Mouse (Mus musculus): ENCODE measurements around the gene Nceh1. TPM values are rescaled to one million over a fixed set of nuclear protein-coding genes. Genes with fewer than 3 reads are reported as not detected.

The Nceh1 gene
- total RNA-seq, 2 experiments from 2014 or later = 105 to 113 TPM

GRCm38 (mm10) chr3:27191856-27192255 is 9.1 kb downstream of the Nceh1 start:
- DNase-seq = no peak

DNA sequence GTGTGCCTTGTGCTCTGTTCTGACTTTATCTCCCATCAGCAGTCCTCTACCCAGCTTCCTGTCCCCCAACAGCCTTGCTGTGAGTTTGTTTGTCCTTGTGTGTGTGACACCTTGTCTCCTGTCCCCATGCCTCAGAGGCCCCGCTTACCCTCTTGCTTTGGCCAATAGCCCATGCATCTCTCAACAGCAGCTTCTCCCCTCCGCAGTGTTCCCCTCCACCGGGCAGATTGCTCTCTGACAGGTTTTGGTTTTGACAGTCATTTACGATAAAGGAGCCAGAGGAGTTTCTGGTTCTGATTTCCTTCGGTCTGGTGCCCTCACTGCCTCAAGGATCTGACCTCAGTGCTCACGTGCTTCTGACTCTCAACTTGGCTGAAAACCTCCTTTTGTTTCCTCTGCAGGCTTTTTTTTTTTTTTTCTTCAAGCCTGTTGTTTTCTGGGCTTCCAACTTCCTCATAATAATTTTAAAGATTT is 11.1 kb downstream of the Nceh1 start:
- no peak for DNase-seq

- DNase-seq = no peak
These were observed 12.4 kb downstream of the Nceh1 start for GRCm38 (mm10) chr3:27195153-27195552.

DNA sequence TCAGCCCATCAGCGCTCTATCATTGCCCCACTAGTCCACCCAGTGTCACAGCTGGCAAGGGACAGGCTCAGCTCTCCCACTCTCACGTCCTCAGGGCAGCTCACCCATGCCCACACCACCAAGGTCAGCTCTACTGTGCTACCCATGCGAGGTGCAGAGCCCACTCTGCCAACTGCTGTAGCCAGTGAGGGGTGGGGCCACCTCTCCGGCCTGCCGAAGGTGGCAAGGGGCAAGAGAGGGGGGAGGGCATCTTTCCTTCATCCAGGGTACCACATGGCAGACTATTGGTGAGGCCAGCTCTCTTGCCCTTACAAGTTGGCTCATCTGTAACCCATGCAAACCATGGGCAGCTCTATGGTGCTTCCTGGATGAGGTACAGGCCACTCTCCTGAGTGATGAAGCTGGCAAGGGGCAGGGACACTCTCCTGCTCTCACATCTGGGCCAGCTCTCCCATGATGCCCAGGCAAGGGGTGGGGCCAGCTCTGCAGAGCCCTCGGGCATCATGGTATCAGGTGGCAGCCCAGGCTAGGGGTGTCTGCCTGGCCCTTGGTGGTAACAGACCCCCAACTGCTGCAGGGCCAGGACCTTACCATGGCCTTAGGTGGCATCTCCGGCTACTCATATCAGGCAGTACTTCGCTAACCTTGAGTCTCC is 12.9 kb downstream of the Nceh1 start:
- DNase-seq = no peak

GRCm38 (mm10) chr3:27196529-27196928 is 13.8 kb downstream of the Nceh1 start:
- DNase-seq = no peak

DNA sequence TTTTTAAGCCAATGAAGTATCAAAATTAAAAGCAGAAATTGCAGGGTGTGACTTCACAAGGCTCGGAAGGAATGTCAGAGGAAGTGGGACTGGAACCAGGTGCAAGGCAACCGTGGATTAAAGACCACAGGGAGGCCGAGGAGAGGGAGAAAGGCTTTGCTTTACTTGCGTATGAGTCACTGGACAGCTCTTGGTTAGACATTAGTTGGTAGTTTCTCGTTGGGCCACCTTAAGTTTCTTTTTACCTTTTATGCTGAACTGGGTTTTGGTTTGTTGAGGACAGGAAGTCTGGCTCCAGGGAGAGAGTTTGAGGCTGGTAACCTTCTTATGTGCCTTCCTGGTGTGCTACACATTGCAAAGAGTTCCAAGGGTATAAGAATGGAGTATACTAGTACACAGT is 15.1 kb downstream of the Nceh1 start:
- DNase-seq = no peak

GRCm38 (mm10) chr3:27199120-27199519 is 16.4 kb downstream of the Nceh1 start:
- DNase-seq = no peak

DNA sequence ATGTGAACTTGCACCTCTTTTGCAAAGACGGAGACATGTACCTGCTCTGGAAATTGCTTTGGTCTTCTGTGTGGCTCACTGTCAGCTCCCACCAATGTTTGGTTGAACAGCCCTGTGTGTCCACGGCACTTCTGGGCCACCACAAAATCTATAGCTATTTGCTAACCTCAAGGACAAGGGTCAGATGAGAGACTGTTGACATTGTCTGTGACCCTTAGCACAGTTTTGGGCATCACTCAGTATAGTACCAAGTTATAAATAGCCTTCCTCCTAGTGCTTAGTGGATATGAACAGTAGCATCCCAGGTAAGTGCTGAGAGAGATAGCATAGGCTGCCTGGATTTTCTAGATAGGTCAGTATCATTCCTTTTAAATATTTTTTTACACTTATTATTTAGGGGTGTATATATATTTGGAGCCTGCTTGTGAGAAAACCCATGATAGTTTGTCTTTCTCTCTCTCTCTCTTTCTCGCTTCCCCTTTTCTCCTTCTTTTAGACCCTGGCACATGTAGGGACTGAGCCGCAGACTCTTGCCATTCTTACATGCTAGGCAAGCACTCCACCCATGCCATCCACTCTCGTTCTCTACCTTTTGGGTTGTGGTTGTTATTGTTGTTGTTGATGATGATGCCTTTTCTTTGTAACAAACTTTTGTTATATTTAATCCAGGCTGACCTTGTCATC is 19.1 kb downstream of the Nceh1 start:
- DNase-seq = no peak

GRCm38 (mm10) chr3:27205068-27205467 is 22.3 kb downstream of the Nceh1 start:
- no peak for DNase-seq

- DNase-seq = no peak
These were observed 22.9 kb downstream of the Nceh1 start for GRCm38 (mm10) chr3:27205514-27206220.

DNA sequence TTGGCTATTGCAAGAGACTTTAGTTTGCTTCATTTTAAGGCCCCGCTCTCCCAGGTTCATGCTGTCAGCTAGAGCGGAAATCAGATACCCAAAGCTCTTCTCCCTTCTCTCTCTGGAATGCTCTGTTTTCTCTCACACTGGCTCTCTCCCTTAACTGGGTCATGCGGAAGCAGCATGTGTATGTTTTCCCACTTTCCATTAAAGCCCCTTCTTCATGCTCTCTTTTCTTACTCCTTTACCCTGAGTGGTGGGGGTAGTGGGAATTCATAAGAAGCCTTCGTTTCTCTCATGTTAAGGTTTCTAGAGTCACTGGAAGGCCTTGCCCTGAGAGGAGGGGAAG is 23.4 kb downstream of the Nceh1 start:
- DNase-seq = no peak

- DNase-seq = no peak
These were observed 23.8 kb downstream of the Nceh1 start for GRCm38 (mm10) chr3:27206577-27206976.

GRCm38 (mm10) chr3:27209707-27210106 is 26.9 kb downstream of the Nceh1 start:
- DNase-seq = peak; percentile 45 to 50

GRCm38 (mm10) chr3:27210271-27210670 is 27.5 kb downstream of the Nceh1 start:
- no peak for DNase-seq

DNA sequence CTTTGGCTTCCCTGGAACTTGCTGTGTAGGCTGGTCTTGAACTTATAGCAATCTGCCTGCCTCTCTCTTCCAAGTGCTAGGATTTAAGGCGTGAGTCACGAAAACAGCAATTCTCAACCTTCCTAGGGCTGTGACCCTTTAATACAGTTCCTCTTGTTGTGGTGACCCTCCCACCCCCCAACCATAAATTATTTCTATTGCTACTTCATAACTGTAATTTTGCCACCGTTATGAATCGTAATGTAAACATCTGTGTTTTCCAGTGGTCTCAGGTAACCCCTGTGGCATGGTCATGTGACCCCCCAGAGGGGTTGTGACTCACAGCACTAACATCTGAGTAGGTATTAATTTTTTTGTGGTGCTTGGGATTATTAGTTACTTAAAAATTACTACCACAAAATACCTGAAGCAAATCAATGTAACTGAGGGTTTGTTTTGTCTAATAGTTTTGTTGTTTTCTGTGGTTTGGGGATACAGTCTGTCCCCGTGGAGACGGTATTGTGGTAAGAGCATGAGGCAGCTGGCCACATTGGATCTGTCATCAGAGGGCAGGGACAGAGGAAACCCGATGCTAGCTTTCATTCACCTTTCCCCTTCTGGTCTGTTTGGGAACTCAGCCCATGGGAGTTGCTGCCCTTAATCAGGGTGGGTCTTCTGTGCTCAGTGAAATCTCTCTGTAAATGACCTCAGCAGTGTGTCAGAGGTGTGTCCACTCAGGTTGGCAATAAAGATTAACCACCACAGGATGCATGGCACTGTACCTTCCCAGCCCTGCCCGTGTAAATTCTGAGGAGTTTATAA is 31.5 kb downstream of the Nceh1 start:
- no peak for DNase-seq

DNA sequence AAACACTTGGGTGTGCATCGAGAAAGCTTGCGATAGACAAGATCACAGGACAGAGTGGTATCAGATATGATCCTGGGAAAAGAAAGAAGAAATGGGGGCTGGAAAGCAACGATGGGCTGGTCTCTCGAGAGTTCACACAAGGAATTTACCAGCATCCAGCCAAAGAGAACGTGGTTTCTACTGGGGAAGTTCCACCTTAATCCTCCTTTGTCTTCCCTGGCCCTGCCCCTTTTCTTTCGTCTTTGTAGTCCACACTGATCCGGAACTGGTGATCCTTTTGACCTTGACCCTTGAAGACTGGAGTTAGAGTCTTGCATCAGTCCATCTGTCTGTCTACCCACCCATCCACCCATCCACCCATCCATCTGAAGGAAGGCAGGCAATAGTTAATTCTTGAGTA is 34.6 kb downstream of the Nceh1 start:
- no peak for DNase-seq

- no peak for DNase-seq
These were observed 35.8 kb downstream of the Nceh1 start for GRCm38 (mm10) chr3:27218604-27219003.

- no peak for DNase-seq
These were observed 39.3 kb downstream of the Nceh1 start for GRCm38 (mm10) chr3:27222052-27222451.

GRCm38 (mm10) chr3:27222488-27222887 is 39.7 kb downstream of the Nceh1 start:
- DNase-seq = no peak

GRCm38 (mm10) chr3:27227629-27228453 is 45.1 kb downstream of the Nceh1 start:
- DNase-seq = no peak

DNA sequence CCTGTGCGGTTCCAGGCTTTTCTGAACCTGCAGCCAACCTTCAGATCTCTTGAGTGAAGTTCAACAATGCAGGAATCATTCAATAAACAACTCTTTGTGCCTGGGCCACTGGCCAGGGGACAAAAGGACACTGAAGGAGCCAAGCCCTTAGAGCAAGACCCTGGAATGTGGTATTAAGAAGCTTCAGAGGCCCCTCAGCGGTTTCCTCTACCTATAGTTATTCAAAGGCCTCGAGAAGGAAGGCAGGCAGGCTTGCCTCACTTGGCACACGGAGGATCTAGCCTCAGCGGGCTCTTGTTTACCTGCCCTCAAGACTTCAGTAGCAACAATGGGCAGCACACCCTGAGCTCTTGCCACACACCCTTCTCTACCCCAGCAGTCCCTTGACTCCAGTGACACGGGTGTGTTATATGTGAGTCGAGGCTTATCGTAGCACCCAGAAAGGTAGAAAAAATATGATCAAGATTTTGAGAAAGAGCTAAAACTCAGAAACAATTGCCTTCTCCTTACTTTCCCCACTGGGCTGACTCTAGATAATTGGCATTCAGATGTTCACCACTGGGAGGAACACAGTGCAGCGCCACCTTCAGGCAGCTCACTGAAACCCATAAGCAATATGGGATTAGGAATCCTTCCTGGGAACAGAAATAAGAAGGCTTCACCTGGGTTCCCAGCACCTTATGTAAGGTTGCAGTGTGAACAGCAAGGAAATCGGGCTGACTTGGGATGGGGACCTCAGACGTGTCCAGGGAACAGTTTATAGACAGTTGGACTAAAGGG is 46.0 kb downstream of the Nceh1 start:
- DNase-seq = no peak
